Mouse (Mus musculus): ENCODE measurements around the gene Lclat1. TPM values are rescaled to one million over a fixed set of nuclear protein-coding genes. Genes with fewer than 3 reads are reported as not detected.
"Not testable (repeated sequence)": the region's sequence is repeated elsewhere in the genome, so short reads cannot be mapped to it uniquely, and the experiment has no call there.

Gene Lclat1
- total RNA-seq, 2 experiments from 2014 or later = 91.4 to 117 TPM

GRCm38 (mm10) chr17:73262558-73262957 is 154.8 kb downstream of the Lclat1 start:
- intact Hi-C loops (cut with DNase I) = no loop called here
- no peak for DNase-seq

GRCm38 (mm10) chr17:73263077-73263501 is 155.3 kb downstream of the Lclat1 start:
- no peak for DNase-seq
- intact Hi-C loops (cut with DNase I) = no loop called here

- intact Hi-C loops (cut with DNase I) = no loop called here
- no peak for DNase-seq
Observed at GRCm38 (mm10) chr17:73270871-73271796, 163.3 kb downstream of the Lclat1 start.

- intact Hi-C loops (cut with DNase I) = no loop called here
- no peak for DNase-seq
Observed at GRCm38 (mm10) chr17:73271797-73272600, 164.2 kb downstream of the Lclat1 start.

- DNase-seq = no peak
- intact Hi-C loops (cut with DNase I) = no loop called here
Observed at GRCm38 (mm10) chr17:73273809-73274208, 166.0 kb downstream of the Lclat1 start.

GRCm38 (mm10) chr17:73275066-73275465 is 167.3 kb downstream of the Lclat1 start:
- no peak for DNase-seq
- intact Hi-C loops (cut with DNase I) = no loop called here

GRCm38 (mm10) chr17:73277770-73278169 is 170.0 kb downstream of the Lclat1 start:
- no peak for DNase-seq
- intact Hi-C loops (cut with DNase I) = no loop called here

GRCm38 (mm10) chr17:73282702-73283101 is 174.9 kb downstream of the Lclat1 start:
- intact Hi-C loops (cut with DNase I); DNase-seq: not testable (repeated sequence)

- no peak for DNase-seq
Observed at GRCm38 (mm10) chr17:73284301-73284700, 176.5 kb downstream of the Lclat1 start.

More at GRCm38 (mm10) chr17:73284301-73284700, 176.5 kb downstream of the Lclat1 start:
- intact Hi-C loops (cut with DNase I) = no loop called here

Other genes with a start within 250 kb of the Lclat1 start
- 100 to 1,000 TPM; 339 to 436 TPM for gene Lbh, start 189.7 kb upstream of the Lclat1 start, total RNA-seq (2021)